Mouse (Mus musculus): ENCODE results near the gene Casr.
A peak's percentile ranks its signal among the peaks of the same experiment; 100 is the strongest.

The Casr gene

DNA sequence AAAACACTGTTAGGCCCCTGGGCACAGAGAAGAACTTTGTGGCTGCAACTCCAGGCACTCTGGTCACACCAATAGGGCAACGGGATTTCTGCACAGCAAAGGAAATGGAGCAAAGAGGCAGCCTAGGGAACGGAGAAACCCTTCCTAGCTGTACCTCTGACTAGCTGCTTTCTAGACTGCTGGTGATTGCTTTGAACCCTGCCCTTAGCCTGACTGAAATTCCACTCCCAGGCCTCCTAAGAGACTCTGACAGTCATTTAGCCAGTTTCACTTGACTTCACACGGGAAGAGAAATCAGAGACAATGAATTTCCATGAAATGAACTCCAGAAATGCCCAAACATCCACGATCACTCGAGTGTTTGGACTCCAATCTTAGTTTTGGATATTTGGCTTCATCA is 38.8 kb downstream of the Casr start:
- no peak for DNase-seq (ENCODE audit: low spot score in 2 of 2)

DNA sequence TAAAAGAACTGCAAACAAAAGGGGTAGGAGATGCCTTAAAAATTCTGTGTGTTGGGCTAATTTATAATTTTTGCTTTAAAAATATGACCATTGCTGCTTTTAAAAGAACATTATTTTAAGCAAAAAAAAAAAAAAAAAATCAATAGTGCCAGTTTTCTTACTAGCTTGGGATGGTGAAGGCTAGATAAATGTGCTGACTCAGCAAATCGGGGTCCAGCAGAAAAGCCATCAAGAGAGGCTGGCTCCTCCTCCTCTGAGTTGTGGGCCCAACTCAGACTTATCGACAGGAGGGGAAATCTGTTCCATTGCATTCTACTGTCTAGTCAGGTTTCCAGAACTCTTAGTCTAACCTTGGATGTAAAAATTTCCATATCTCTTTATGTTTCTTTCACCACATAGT is 45.6 kb downstream of the Casr start:
- DNase-seq (ENCODE audit: low spot score in 2 of 2): no peak

DNA sequence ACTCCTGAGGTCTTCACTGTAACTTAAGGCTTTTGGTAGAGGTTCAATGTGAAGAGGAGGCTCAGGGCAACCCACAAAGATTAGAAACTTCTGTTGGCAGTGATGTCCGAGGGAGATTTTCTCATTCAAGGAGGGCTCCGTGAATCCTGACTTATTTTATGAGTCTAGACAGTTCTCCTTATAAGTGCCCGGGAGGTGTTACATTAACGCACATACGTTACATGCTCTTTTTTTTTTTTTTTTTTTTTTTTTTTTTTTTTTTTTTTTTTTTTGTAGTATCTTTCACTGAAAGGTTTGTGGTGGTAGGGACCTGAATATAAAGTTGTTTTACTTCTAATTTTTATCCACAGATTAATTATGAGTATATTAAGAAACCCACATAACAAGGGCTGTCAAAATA is 54.6 kb downstream of the Casr start:
- no peak for DNase-seq (ENCODE audit: low spot score in 2 of 2)

DNA sequence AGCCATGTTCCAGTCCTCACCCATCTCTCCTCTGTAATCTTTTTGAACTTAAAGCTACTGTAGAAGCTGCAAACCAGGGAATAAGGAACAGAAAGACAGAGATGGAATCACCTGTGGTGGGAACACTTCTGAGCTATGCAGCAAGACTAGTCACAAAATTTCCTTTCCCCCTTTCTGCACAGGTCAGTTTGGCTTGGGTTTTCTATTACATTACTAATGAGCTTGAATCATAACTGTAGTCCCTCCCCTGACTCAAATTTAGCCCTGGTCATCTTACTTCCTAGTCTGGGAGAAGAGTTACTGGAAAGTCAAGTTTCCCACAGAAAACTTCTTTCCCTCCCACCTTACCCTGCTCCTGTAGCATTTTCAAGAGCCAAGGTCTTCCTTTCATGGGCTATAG is 55.1 kb downstream of the Casr start:
- DNase-seq (ENCODE audit: low spot score in 2 of 2): no peak

DNA sequence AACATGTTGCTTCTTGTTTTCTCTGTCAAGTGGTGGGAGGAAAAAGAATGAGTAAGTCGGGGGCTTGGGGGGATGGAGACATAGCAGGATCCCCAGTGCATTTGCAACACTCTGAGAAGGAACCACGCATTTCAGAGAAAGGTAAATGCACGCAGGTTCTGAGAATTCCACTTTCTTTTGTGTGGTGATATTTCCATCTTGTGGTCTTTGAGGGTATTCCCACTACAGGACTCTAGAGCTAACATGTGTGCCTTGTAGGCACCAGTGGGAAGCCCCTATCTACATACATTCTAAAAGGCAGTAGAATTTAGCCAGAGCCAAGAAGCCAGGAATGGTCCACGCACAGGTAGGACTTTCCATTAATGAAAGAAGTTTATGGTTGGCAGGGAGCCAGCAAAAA is 56.0 kb downstream of the Casr start:
- DNase-seq (ENCODE audit: low spot score in 2 of 2): no peak

DNA sequence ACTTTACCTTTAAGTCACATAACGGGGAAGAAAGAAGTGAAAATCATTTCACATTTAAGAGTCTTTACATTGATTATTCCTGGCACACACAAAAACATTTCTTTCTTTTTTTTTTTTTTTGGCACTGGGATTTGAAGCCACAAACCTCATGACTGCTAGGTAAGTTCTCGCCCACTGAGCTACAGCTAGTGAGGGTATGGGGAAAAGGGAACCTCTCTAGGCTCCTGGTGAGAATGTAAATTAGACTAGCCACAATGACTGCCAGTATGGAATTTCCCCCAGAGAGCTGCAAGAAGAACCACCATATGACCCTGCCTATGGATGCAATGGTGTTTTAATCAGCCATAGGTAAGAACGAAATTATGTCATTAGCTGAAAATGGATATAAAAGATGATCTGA is 56.8 kb downstream of the Casr start:
- no peak for DNase-seq (ENCODE audit: low spot score in 2 of 2)

DNA sequence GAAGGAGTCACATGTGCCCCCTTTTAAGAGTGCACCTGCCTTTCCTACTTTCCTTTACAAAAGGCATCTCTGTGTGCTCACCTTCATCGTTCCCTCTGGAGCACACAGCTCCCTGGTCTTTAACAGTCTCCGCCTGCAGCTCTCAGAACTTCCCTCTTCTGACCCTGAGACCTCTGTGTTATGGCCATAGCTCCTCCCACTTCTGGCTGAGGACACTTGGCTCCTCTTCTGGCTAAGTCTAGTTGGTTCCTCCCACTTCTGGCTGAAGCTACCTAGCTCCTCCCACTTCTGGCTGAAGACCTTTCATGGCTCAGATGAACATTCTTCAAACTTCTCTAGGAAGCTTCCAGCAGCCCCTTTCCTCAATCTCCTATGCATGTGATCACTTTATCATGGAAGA is 59.7 kb downstream of the Casr start:
- no peak for DNase-seq (ENCODE audit: low spot score in 2 of 2)

DNA sequence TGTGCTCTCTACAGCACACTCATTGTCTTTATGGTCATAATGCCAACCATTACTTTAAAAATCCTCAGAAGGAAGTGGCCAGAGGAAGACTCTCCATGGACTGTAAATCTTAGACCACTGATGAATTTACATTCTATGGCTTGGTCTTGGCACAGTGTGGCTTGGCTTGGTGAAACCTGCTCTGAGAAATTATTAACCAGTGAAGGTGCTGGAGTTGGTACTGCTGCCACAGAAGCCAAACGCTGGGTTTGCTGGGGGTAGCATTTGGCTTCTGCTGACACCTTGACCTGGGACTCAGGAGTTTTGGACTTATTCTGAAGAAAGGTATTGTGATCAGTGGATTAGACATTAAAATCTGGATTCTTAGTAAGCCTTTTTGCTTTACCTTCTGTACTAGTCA is 69.5 kb downstream of the Casr start:
- DNase-seq (ENCODE audit: low spot score in 2 of 2): no peak

DNA sequence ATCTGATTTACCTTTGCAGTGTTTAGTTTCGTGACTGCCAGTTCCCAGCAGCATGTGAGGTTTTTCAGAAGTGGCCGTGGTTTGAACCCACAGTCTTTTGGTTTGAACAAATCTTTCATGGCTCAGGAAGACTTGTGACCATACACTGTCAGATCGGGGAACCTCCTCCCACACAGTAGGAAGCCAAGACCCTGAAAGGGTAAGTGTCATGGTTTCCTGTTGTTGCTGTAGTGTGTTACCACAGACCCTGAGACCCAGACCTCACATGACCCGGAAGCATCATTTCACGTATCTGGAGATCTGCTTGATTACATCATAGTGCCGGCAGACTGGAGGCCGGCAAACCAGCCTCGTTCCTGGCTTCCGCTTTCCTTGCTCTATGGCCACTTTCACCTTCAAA is 85.1 kb downstream of the Casr start:
- peak; percentile 45 to 63 for DNase-seq (ENCODE audit: low spot score in 2 of 2)

DNA sequence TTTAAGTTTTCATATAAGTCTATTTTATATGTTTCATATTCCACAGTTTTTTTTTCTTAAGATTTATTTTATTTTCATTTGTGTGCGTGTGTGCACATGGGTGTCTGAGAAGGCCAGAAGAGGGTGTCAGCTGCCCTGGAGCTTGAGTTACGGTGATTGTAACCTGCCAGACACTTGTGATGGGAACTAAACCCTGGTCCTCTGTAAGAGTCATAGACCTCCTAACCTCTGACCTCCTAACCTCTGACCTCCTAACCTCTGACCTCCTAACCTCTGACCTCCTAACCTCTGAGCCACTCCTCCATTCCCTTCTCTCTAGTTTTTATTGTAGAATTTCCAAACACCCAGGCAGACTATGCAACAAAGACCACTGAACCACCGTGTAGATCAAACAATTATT is 86.4 kb downstream of the Casr start:
- no peak for DNase-seq (ENCODE audit: low spot score in 2 of 2)

DNA sequence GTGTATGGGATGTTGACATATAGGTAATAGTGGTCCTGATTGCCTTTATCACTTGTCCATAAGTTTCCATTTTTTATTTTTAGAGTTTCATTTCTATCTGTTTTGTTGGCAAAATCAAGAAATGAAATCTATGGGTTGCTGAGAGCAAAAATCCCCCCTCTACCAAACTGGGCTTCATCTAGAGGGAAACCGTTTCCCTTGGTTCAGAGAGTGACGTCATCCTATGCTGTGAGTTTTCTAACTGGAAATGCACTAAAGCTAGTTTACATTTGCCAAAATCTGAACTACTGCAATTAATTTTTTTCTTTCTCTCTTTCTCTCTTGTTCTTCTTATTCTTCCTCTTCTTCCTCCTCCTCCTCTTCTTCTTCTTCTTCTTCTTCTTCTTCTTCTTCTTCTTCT is 87.1 kb downstream of the Casr start:
- DNase-seq (ENCODE audit: low spot score in 2 of 2): no peak

DNA sequence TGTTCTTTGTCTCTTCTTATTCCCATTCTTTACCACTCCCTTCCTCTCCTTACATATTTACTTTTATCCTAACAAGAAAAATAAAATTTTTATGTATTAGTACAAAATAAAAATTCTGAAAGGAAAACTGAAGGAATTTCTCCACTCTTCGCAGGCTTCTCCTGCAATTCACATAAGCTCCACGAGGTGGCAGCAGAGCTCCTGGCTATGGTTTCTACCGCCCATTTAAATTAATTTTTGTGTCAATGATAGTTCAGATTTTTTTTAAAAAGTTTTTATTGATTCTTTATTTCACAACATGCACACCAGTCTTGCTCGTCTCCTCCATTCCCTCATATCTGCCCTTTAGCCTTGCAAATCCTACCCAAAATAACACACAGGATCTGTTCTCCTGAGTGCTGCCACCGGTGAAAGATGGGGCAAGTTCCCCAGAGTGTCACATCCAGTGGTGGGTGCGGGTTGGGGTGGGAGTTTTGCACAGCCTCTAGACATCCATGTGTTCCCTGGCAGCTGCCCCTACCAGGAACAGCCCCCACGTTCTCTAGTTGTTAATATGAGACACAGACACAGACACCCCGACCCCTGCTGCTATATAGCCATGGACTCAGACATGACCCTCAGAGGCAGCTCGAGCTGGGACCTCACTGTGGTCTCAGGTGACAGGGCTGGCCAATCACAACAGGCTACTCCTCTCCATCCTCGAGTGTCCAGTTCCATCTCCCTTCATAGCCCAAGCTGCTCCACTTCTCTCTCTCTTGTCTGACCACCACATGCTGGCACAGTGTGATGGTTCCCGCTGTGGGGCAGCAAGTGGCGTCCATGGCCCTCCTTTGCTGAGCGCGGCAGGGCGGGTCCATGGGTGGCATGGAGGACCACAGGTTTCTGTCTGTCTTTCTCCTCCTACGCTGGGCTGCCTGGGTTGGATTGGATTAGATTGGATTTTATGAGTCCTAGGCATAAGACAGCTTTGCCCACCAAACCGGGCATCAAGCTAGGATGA is 88.4 kb downstream of the Casr start:
- DNase-seq (ENCODE audit: low spot score in 2 of 2): peak in 1 of 2 experiments; percentile 23

DNA sequence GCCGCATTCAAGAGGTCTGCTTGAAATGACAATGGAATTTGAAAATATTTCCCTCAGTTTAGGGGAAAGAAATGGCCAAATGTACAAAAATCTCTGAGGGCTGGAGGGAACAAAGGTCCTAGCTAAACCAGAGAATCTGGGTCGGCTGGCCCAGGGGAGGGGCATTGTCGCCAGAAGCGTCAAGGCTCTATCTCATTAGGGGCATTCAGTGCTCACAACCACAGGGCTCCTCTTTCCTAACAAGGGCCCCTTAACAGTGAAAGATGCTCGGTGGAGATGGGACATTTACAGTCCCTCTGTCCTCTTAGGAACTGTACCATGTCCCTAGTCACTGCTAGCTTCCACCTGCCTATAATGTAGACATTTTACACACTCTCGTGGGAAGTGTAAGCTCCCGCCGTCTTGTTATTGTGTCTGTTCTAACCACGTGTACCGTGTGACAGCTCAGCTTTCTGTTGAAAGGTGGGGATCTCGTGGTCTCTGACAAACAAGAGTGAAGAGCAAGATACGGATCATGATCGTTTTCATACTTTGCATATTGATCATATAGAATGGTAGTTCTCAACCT is 90.8 kb downstream of the Casr start:
- DNase-seq (ENCODE audit: low spot score in 2 of 2): no peak

DNA sequence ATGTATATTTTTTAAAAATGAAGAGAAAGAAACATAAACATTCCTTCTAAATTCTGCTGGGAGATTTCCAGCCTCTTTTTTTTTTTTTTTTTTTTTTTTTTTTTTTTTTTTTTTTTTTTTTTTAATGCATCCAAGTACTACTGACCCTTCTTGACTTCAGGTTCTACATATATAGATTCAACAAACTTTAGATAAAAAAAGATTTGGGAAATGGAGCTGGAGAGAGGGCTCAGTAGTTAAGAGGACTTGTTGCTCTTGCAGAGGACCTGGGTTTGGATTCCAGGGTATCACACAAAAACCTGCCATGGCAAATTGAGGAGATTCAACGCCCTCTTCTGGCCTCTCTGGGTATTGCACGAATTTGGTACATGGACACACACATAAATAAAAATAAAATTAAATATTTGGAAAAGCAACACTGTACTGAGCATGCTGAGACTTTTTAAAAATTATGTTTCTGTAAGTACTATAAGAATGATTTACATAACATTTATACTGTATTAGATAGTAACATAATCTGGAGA is 91.9 kb downstream of the Casr start:
- no peak for DNase-seq (ENCODE audit: low spot score in 2 of 2)

DNA sequence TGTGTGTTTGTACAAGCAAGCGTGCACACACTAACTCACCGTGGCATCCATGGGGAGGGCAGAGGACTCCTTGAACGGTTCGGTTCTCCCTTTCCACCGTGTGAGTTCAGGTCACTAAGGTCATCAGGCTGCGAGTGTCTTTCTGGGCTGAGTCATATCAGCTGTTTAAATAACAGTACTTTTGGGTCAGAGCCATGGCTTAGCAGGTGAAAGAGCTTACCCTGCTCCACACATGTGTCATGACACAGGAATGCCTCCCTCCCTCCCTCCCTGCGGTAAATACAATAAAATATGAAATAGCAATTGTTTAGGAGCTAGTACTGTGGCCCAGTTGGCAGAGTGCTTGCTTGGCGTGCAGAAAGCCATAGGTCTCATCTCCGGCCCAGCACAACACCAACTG is 92.6 kb downstream of the Casr start:
- DNase-seq (ENCODE audit: low spot score in 2 of 2): no peak

DNA sequence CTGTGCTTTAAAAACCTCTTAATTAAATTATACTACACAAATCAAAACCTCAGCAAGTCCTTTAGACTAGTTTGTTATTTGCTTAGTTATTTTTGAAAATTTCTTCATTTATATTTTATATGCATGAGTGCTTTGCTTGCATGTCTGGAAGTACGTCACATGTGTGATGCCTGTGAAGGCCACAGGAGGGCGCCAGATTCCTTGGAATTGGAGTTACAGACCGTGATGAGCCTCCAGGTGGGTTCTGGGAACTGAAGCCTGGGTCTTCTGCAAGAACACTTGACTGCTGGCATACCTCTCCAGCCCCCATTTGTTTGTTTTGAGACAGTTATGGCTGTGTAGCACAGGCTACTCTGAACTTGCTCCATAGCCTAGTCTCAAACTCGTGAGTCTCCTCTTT is 93.1 kb downstream of the Casr start:
- DNase-seq (ENCODE audit: low spot score in 2 of 2): no peak

DNA sequence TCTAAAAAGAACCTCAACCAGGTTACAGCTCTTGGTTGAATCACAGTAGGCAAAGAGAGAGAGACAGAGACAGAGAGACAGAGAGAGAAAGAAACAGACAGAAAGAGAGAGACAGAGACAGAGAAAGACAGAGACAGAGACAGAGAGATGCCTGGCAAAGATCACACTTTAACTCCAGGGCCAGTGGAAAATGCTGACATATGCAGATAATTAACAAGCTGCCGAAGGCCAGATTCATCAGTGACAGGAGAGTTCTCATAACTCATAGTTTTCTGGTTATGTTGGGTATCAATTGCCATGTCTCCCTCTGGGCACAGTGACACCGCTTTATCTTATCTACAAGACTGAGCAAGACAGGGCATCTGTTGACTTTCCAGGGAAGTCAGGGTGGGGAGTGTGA is 94.0 kb downstream of the Casr start:
- DNase-seq (ENCODE audit: low spot score in 2 of 2): no peak

DNA sequence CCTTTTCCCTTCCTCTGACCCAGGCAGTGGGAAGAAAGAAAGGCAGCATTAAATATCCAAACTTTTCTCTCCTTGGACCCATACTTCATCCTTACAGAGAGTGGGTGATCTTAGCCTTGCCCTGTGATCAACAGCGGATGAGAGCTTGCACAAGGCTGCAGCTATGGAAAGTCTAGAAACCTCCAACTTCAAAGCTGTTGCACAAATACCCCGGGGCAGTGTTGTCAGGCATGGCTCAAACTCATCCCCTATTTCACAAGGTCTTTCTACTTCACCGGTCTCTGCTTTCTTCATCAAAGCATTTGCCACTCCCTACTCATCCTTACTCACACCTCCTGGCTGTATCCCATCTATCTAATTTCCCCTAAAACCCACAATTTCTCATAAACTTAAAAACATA is 96.5 kb downstream of the Casr start:
- no peak for DNase-seq (ENCODE audit: low spot score in 2 of 2)

DNA sequence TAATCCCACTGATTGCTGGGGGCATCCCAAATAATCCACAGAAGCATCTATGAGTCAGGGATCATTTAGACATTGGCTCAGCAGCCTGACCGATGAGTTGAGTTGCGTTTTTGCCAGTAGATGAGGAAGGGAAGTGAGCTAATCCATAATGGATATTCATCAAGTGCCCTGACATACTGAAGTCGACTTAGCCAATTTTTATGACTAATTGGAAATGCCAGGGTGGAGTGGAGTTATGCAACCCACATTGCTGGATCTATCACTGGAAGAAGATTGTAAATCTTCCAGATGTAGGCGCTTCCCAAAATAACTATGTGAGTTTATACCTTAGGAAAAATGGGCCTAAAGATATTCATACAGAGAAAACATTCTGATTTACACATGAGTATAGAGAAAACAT is 97.9 kb downstream of the Casr start:
- DNase-seq (ENCODE audit: low spot score in 2 of 2): no peak

DNA sequence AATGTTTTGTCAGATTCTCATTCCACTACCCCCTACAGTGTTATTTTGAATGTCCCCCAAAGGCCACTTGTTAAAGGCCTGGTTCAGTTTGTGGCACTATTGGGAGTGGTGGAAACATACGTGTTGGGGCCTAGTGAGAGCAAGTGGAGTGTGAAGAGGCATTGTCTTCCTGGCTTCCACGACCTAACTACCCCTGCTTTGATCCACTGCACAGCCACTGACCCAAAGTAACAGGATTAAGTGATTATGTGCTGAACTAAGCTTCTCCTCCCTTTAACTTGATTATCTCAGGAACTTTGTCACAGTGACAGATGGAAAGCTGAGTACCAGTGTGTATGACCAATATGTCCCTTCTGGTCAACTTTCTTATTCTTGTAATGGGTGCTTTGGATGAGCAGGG is 101.5 kb downstream of the Casr start:
- DNase-seq (ENCODE audit: low spot score in 2 of 2): no peak

DNA sequence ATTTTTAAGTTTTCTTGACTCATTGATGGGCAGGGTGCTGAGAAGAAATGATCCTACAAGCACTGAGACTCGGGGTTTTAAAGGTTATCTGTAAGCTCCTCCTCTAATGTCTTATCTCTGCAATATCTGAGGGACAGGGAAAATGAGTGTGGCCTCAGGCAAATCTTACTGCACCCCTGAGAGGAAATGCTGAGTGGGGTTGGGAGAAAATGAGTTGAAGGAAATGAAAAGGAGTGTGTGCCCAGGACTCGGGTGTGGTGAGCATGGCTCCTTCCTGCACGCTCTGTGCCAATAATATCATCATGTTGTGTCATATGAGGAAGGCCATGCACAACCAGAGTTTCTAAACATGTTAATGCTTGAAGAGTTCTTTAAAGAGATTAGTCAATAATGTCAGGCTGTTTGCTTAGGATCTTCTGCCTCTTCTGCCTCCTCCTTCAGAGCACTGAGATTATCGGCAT is 106.6 kb downstream of the Casr start, which contains the start of gene Stfa3:
Gene Stfa3, minus strand, starts transcription at position 51 of the 461 bp plus-strand sequence.
- DNase-seq (ENCODE audit: low spot score in 2 of 2): no peak

Data from spleen, postnatal 36 days (tissue).